Mouse (Mus musculus): ENCODE measurements around the gene Phf11a. TPM values are rescaled to one million over a fixed set of nuclear protein-coding genes. Genes with fewer than 3 reads are reported as not detected.
"Not testable (repeated sequence)": the region's sequence is repeated elsewhere in the genome, so short reads cannot be mapped to it uniquely, and the experiment has no call there.

Gene Phf11a
- total RNA-seq (2021) = not detected

GRCm38 (mm10) chr14:59297391-59297790 is at the start of gene Phf11a:
Gene Phf11a, minus strand, starts transcription at chr14:59297522.
- DNase-seq (ENCODE audit: low spot score in 2 of 2); intact Hi-C loops (cut with DNase I): not testable (repeated sequence)

GRCm38 (mm10) chr14:59341189-59341588 is 43.9 kb upstream of the Phf11a start, which contains the start of gene Phf11b:
Gene Phf11b, minus strand, starts transcription at chr14:59341351.
- intact Hi-C loops (cut with DNase I) = not testable (repeated sequence)
- DNase-seq (ENCODE audit: low spot score in 2 of 2) = peak in 1 of 2 experiments; percentile 1

GRCm38 (mm10) chr14:59339541-59339940 is 42.2 kb upstream of the Phf11a start:
- intact Hi-C loops (cut with DNase I) = no loop called here
- no peak for DNase-seq (ENCODE audit: low spot score in 2 of 2)

DNA sequence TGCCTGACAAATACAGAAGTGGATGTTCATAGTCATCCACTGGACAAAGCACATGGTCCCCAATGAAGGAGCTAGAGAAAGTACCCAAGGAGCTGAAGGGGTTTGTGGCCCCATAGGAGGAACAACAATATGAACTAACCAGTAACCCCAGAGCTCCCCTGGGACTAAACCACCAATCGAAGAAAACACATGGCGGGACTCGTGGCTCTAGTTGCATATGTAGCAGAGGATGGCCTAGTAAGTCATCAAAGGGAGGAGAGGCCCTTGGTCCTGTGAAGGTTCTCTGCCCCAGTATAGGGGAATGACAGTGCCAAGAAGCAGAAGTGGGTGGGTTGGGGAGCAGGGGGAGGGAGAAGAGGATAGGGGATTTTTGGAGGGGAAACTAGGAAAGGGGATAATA is 38.7 kb upstream of the Phf11a start:
- intact Hi-C loops (cut with DNase I); DNase-seq (ENCODE audit: low spot score in 2 of 2): not testable (repeated sequence)

DNA sequence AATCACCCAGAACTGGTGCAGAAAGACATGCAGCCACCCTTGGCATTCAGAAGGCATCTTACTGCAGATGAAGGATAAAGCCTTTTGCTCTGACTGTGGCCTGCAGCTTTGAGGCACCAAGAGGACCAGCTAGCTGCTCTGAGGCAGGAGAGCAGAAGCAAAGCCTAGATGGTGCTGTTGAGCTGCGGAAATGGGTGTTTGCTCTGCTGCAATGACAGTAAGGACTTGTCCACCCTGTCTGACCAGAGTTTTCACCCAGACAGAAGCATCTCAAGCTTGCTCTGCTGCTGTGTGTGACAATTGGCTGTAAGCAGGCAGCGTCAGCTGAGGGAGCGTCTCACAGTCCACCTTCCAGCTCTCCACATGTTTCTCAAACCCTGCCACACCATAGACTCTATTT is 33.2 kb upstream of the Phf11a start:
- DNase-seq (ENCODE audit: low spot score in 2 of 2) = peak; percentile 41 to 64
- intact Hi-C loops (cut with DNase I) = loop anchor here (5.0 kb wide), 1 partner anchor 227 kb away; no protein-coding TSS in a partner anchor

DNA sequence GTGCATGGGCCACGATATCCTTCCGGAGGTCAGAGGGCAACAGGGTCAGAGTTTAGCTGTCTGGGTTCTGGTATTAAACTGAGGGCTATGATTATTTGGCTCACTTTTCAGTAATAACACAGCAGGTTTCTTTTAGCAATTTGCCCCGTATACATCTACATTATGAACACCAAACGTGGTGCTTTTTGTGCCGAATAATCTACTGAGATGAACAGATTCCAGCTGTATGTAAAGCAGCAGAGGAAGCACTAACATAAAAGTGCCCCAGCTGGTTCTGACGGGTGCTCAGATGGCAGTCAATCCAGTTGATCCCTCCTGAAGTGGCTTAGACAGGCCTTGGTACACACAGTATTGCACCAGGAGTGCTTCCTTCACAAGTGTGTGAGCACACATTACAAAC is 22.6 kb upstream of the Phf11a start:
- DNase-seq (ENCODE audit: low spot score in 2 of 2); intact Hi-C loops (cut with DNase I): not testable (repeated sequence)

GRCm38 (mm10) chr14:59319036-59319435 is 21.7 kb upstream of the Phf11a start:
- intact Hi-C loops (cut with DNase I); DNase-seq (ENCODE audit: low spot score in 2 of 2): not testable (repeated sequence)

DNA sequence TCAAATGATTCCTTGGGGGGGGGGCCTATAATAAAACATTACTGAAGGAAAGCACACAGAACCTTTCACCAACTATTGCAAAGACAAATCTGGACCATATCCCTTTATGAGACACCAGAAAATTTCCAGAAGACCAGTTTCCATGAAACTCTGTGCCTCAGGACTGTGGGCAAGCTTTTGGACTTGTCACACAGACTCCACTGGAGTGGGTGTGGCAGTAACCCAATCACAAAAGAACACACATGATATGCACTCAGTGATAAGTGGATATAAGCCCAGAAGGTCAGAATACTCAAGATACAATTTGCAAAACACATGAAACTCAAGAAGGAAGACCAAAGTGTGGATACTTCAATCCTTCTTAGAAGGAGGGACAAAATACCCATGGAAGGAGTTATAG is 5.6 kb downstream of the Phf11a start:
- intact Hi-C loops (cut with DNase I); DNase-seq (ENCODE audit: low spot score in 2 of 2): not testable (repeated sequence)

DNA sequence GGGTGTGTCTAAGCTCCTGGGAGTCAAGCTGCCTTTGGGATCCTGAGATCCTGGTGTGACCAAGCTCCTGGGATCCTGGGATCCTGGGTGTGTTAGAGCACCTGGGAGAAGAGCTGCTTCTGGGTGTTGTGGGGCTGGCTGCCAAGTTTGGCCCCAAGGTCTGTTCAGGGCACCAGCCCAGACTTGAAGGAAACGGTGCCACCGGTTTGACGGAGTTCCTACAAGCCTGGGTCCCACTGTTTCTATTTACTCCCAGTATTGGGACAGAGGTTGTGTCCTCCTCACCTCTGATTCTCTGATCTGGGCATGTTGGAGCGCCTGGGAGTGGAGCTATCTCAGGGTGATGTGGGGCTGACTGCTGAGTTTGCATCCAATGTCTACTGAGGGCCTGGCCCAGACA is 22.4 kb downstream of the Phf11a start:
- DNase-seq (ENCODE audit: low spot score in 2 of 2); intact Hi-C loops (cut with DNase I): not testable (repeated sequence)

DNA sequence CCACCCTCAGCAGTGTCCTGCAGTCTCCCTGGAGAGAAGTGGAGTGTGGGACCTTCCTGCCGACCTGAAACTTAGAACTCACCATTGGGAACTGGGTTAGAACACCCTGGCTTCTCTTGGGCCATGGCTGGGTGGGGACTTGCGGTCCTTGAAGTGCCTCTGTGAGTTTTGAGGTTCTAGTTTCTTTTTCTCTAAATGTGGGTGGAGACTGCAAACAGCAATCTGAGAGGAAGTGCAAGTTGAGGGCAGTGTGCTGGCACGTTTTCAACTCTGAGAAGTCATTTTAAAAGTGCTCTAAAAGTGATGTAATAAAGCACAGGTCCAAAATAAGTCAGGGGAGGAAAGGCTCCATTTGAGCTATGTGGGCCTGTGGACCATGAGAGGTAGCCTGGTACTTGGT is 37.3 kb downstream of the Phf11a start, which contains the start of gene Gm6904:
Gene Gm6904 (minus strand): TSS at position 161 of the 400 bp plus-strand sequence.
- intact Hi-C loops (cut with DNase I) = no loop called here
- no peak for DNase-seq (ENCODE audit: low spot score in 2 of 2)

GRCm38 (mm10) chr14:59255861-59256260 is 41.5 kb downstream of the Phf11a start:
- DNase-seq (ENCODE audit: low spot score in 2 of 2); intact Hi-C loops (cut with DNase I): not testable (repeated sequence)

DNA sequence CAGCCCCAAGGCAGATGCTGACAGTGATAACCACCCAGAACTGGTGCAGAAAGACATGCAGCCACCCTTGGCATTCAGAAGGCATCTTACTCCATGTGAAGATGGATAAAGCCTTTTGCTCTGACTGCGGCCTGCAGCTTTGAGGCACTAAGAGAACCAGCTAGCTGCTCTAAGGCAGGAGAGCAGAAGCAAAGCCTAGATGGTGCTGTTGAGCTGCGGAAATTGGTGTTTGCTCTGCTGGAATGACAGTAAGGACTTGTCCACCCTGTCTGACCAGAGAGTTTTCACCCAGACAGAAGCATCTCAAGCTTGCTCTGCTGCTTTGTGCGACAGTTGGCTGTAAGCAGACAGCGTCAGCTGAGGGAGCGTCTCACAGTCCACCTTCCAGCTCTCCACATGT is 47.0 kb downstream of the Phf11a start:
- intact Hi-C loops (cut with DNase I) = not testable (repeated sequence)
- peak in 1 of 2 experiments; percentile 27 for DNase-seq (ENCODE audit: low spot score in 2 of 2)

GRCm38 (mm10) chr14:59233635-59234034 is 63.7 kb downstream of the Phf11a start:
- intact Hi-C loops (cut with DNase I) = no loop called here
- no peak for DNase-seq (ENCODE audit: low spot score in 2 of 2)

GRCm38 (mm10) chr14:59232003-59232402 is 65.3 kb downstream of the Phf11a start:
- intact Hi-C loops (cut with DNase I) = no loop called here

DNA sequence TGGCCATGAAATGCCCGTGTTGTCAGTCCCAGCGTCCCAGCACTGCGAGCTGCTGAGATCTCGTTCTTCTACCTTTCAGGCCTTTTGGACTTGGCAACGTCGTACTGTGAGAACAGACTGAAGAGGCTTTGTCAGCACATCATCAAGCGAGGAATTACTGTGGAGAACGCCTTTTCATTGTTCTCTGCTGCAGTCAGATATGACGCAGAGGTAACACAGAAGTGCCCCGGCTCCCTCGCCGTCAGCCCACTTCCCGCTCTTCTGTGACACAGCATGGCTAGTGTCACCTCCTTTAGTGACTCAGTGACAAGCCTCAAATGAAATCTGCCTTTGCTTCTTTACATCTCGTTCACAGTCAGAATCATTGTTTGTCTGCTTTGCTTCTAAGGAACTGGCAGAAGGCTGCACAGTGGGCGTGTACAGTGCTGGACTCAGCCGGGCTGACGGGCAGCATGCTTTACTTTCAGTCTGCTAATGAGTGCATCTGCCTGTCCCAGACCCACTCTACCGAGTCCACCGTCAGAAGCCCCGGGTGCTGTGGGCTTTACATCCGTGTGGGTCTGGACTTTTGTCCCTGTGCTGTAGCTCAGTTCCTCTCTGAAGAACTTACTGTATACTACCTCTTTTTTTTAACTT is 66.9 kb downstream of the Phf11a start:
- DNase-seq (ENCODE audit: low spot score in 2 of 2) = peak in 1 of 2 experiments; percentile 16
- intact Hi-C loops (cut with DNase I) = no loop called here

More at GRCm38 (mm10) chr14:59232003-59232402, 65.3 kb downstream of the Phf11a start:
- DNase-seq (ENCODE audit: low spot score in 2 of 2) = peak in 1 of 2 experiments; percentile 36

DNA sequence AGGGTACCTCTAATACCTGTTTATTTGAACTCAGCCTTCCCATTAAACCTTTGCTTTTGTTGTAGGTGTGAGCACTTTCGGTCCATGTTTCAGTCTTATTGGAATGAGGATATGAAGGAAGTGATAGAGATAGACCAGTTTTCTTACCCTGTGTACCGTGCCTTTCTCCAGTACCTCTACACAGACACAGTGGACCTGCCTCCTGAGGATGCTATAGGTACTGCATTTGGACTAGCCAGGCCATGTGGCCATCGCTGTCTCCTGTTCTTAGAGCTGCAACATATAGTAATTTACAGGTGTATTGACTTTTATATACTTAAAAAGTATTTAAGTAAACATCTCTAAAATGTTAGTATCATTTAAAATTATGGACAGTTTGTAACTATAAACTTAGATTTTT is 67.5 kb downstream of the Phf11a start:
- no peak for DNase-seq (ENCODE audit: low spot score in 2 of 2)
- intact Hi-C loops (cut with DNase I) = no loop called here

Other genes with a start within 250 kb of the Phf11a start
- gene 1700129C05Rik, start 154.6 kb downstream of the Phf11a start, total RNA-seq (2021) = not detected
- not detected for gene Gm5142, start 118.8 kb downstream of the Phf11a start, total RNA-seq (2021)
- 10 to 100 TPM; 26.2 to 27.0 TPM for gene Rcbtb1, start 96.3 kb downstream of the Phf11a start, total RNA-seq (2021)
- not detected for gene Gm6904, start 37.3 kb downstream of the Phf11a start, total RNA-seq (2021)
- not detected for gene Phf11b, start 43.8 kb upstream of the Phf11a start, total RNA-seq (2021)
- 1 to 10 TPM in 1 of 2 experiments, under 1 TPM in 1; 0.62 to 1.1 TPM for gene Phf11d, start 67.9 kb upstream of the Phf11a start, total RNA-seq (2021)
- under 1 TPM; 0.23 to 0.44 TPM for gene Phf11c, start 97.9 kb upstream of the Phf11a start, total RNA-seq (2021)
- 1 to 10 TPM; 5.0 to 6.9 TPM for gene Setdb2, start 143.4 kb upstream of the Phf11a start, total RNA-seq (2021)
- 10 to 100 TPM; 21.5 to 22.2 TPM for gene Cab39l, start 143.4 kb upstream of the Phf11a start, total RNA-seq (2021)